In the genomic region with DNA sequence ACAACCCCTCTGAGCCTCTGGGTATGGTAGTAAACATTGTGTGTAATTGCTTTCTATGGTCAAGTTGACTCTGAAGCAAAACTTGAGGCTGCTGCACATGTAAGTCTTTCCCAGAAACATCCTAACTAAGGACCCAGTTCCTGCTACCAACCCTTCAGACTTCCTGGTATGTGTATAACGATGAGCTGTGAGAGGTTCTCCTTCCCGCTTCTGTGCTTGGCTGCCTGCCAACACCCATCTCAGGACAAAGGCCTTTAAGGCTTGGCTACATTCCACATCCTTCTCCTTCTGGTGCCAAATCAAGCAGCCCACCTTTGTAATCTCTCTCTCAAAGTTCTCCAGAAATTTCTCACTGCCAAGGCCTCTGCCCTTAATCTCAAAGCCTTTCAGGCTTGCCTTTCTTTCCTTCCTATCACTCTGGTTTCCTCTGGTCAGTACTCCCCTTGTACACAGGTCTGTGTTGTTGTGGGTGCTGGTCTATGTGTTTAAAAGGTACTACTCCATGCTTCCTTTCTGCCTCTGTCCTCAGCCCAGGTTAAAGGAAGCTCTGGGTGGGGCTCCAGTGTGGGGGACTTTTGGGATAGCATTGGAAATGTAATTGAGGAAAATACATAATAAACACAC, we compare ENCODE assay signal across 9 mouse cellular contexts.
DNase-seq lines count a peak whose midpoint lies in the region; ATAC-seq and TF ChIP-seq lines count a peak whose summit lies in the region.
"Had no signal": no experiment of that assay in that cellular context is flagged by ENCODE, and none has a peak within 500 bp of the region (broad histone marks: within the 10 kb centered on the region; RNA-seq: fewer than 3 reads in every experiment).

No protein-coding gene starts in this region.

- no peak for TF ChIP-seq POLR2A in heart, adult 2 months (IDR thresholded peaks at IDR 0.05; ENCODE audit: insufficient read depth, low read depth, low read length)
- no peak for TF ChIP-seq POLR2A in thymus, adult 2 months (IDR thresholded peaks at IDR 0.05; ENCODE audit: control insufficient read depth, extremely low read depth, insufficient read depth, low read length, poor library complexity)

- no peak overlapping the region for H3K9ac ChIP-seq in heart, adult 2 months (ENCODE audit: low read depth, low read length)
- no peak overlapping the region for H3K9ac ChIP-seq in heart, postnatal 0 days (replicated peaks; ENCODE audit: low read depth, low read length)
- H3K9ac ChIP-seq in lung, postnatal 0 days (replicated peaks; ENCODE audit: low read depth): no peak overlapping the region

- H3K79me2 ChIP-seq in heart, adult 2 months (replicated peaks; ENCODE audit: control insufficient read depth, insufficient read depth, low read length): no peaks in the 10 kb centered on the region

- ATAC-seq in heart, postnatal 0 days (ENCODE audit: insufficient read depth, low read depth): peak; percentile 69
- ATAC-seq in lung, postnatal 0 days: peak; percentile 78

- H3K4me3 ChIP-seq in heart, adult 2 months: no peak overlapping the region
- no peak overlapping the region for H3K4me3 ChIP-seq in heart, postnatal 0 days (ENCODE audit: low read depth, low read length)
- no peak overlapping the region for H3K4me3 ChIP-seq in lung, postnatal 0 days (ENCODE audit: low read depth, low read length)
- no peak overlapping the region for H3K4me3 ChIP-seq in thymus, adult 2 months (ENCODE audit: control insufficient read depth, insufficient read depth, low read length)
- H3K4me3 ChIP-seq in left cerebral cortex, adult 2 months: no peak overlapping the region

- intact Hi-C loops in heart, adult 2 months (cut with DNase I): no loop called here
- intact Hi-C loops in left cerebral cortex, adult 2 months (cut with DNase I): no loop called here

- TF ChIP-seq CTCF in heart, adult 2 months (IDR thresholded peaks at IDR 0.05): no peak
- no peak for TF ChIP-seq CTCF in heart, postnatal 0 days (IDR thresholded peaks at IDR 0.05; ENCODE audit: low read depth)
- TF ChIP-seq CTCF in lung, postnatal 0 days (IDR thresholded peaks at IDR 0.05): no peak
- TF ChIP-seq CTCF in thymus, adult 2 months (IDR thresholded peaks at IDR 0.05; ENCODE audit: borderline replicate concordance, control insufficient read depth, extremely low read depth, insufficient read depth, low read length, poor library complexity): no peak
- no peak for TF ChIP-seq CTCF in left cerebral cortex, adult 2 months (IDR thresholded peaks at IDR 0.05)

- TF ChIP-seq EP300 in heart, adult 2 months (IDR thresholded peaks at IDR 0.05; ENCODE audit: insufficient read depth, low read depth, low read length): no peak
- TF ChIP-seq EP300 in heart, postnatal 0 days (IDR thresholded peaks at IDR 0.05; ENCODE audit: low read depth): no peak
- TF ChIP-seq EP300 in lung, postnatal 0 days (IDR thresholded peaks at IDR 0.05): peak; percentile 58; the same call in 1 of the 2 replicates

- H3K4me2 ChIP-seq in heart, postnatal 0 days (ENCODE audit: low read depth, low read length): no peak overlapping the region
- no peak overlapping the region for H3K4me2 ChIP-seq in lung, postnatal 0 days (replicated peaks; ENCODE audit: low read depth, low read length)

- H3K9me3 ChIP-seq in heart, postnatal 0 days (replicated peaks; ENCODE audit: control insufficient read depth, low read length): no peaks in the 10 kb centered on the region
- H3K9me3 ChIP-seq in lung, postnatal 0 days (ENCODE audit: low read length): no peaks in the 10 kb centered on the region
- H3K9me3 ChIP-seq: G1E had no signal

- 3% methylated on average over 2 of the region's 2 CpGs for WGBS in heart, adult 2 months
- WGBS in heart, postnatal 0 days: 0% methylated on average over 2 of the region's 2 CpGs
- 0% methylated on average over 2 of the region's 2 CpGs for WGBS in lung, postnatal 0 days
- 45% methylated on average over 2 of the region's 2 CpGs for WGBS in thymus, adult 2 months

- no peaks in the 10 kb centered on the region for H3K27me3 ChIP-seq in heart, adult 2 months (ENCODE audit: control insufficient read depth, insufficient read depth, low read length)
- no peaks in the 10 kb centered on the region for H3K27me3 ChIP-seq in heart, postnatal 0 days (ENCODE audit: control insufficient read depth, insufficient read depth, low read length)
- no peaks in the 10 kb centered on the region for H3K27me3 ChIP-seq in lung, postnatal 0 days (replicated peaks; ENCODE audit: insufficient read depth, low read length)
- H3K27me3 ChIP-seq in thymus, adult 2 months (ENCODE audit: control insufficient read depth, insufficient read depth, low read length): no peaks in the 10 kb centered on the region

- H3K27ac ChIP-seq in heart, adult 2 months: no peak overlapping the region
- H3K27ac ChIP-seq in heart, postnatal 0 days (ENCODE audit: low read depth): no peak overlapping the region
- H3K27ac ChIP-seq in lung, postnatal 0 days (ENCODE audit: low read length): no peak overlapping the region
- H3K27ac ChIP-seq in thymus, adult 2 months (ENCODE audit: control insufficient read depth, insufficient read depth, low read length): no peak overlapping the region
- H3K27ac ChIP-seq in left cerebral cortex, adult 2 months: no peak overlapping the region

- H3K4me1 ChIP-seq in heart, adult 2 months (ENCODE audit: control insufficient read depth, insufficient read depth, low read length): no peaks in the 10 kb centered on the region
- H3K4me1 ChIP-seq in heart, postnatal 0 days (ENCODE audit: control insufficient read depth, insufficient read depth): no peaks in the 10 kb centered on the region
- H3K4me1 ChIP-seq in lung, postnatal 0 days (ENCODE audit: insufficient read depth, low read depth, low read length): no peaks in the 10 kb centered on the region
- no peaks in the 10 kb centered on the region for H3K4me1 ChIP-seq in thymus, adult 2 months (replicated peaks; ENCODE audit: control insufficient read depth, insufficient read depth, low read length)

- no peaks in the 10 kb centered on the region for H3K36me3 ChIP-seq in heart, adult 2 months (ENCODE audit: control insufficient read depth, insufficient read depth, low read length)
- H3K36me3 ChIP-seq in heart, postnatal 0 days (replicated peaks; ENCODE audit: control insufficient read depth, insufficient read depth, low read length): no peaks in the 10 kb centered on the region
- no peaks in the 10 kb centered on the region for H3K36me3 ChIP-seq in lung, postnatal 0 days (ENCODE audit: insufficient read depth, low read length)
- no peaks in the 10 kb centered on the region for H3K36me3 ChIP-seq in thymus, adult 2 months (ENCODE audit: control insufficient read depth, insufficient read depth, low read length)
- H3K36me3 ChIP-seq: G1E had no signal

- peak; percentile 8 to 9 for DNase-seq in heart, adult 18-20 months
- DNase-seq in heart, adult 2 months: no peak
- DNase-seq in WW6 (ENCODE audit: low read depth, low spot score): peak; percentile 9
- peak; percentile 41 for DNase-seq in heart, postnatal 0 days (ENCODE audit: low spot score)
- peak; percentile 69 for DNase-seq in lung, postnatal 0 days (ENCODE audit: low spot score)
- no peak for DNase-seq in thymus, adult 2 months
- no peak for DNase-seq in left cerebral cortex, adult 2 months (ENCODE audit: extremely low spot score in 1 of 2, low spot score in 2 of 2)
- no peak for DNase-seq in left cerebral cortex, adult 9 months (ENCODE audit: low spot score in 2 of 2)

Comparison
In these comparisons a context has a peak if more than half of its experiments do, and no peak if none do; other contexts are left out.
1. DNase-seq: peak in heart, adult 18-20 months (2 of 2), WW6 (single experiment), heart, postnatal 0 days (single experiment) and lung, postnatal 0 days (single experiment); none in heart, adult 2 months (0 of 2), thymus, adult 2 months (single experiment), left cerebral cortex, adult 2 months (0 of 2) and left cerebral cortex, adult 9 months (0 of 2).